Mouse (Mus musculus): ENCODE measurements around the gene Lrrc75b.
"Not testable (repeated sequence)": the region's sequence is repeated elsewhere in the genome, so short reads cannot be mapped to it uniquely, and the experiment has no call there.

Gene Lrrc75b

GRCm38 (mm10) chr10:75534216-75534615 lies 25.9 kb downstream of the Lrrc75b start:
- DNase-seq (ENCODE audit: low spot score) = no peak

DNA sequence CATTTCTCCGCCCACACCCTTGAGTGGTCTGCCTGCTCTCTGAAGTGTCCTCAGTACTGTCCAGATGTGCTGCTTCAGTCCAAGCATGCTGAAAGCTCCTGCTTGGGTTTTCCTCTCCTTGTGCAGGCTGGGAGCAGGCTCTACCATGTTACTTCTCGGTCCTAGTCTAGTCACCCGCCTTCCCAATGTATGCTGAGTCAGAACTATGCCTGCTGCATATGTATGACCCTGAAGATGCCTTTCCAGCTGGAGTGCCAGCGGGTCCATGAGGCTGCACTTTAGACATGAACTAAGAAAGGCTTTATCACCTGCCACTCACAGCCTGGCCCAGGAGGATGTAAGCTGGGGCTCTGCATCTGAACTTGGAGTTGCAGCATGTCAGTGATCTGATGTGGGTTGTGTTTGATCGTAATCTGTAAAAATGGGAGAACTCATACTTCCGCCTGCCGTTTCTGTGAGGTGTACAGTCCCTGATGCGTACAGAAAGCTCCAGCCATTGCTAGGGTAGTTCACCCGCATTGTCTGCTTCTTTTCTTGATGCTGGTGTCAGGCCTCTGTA lies 28.5 kb downstream of the Lrrc75b start:
- no peak for DNase-seq (ENCODE audit: low spot score)

GRCm38 (mm10) chr10:75530322-75530721 lies 29.8 kb downstream of the Lrrc75b start:
- no peak for DNase-seq (ENCODE audit: low spot score)

DNA sequence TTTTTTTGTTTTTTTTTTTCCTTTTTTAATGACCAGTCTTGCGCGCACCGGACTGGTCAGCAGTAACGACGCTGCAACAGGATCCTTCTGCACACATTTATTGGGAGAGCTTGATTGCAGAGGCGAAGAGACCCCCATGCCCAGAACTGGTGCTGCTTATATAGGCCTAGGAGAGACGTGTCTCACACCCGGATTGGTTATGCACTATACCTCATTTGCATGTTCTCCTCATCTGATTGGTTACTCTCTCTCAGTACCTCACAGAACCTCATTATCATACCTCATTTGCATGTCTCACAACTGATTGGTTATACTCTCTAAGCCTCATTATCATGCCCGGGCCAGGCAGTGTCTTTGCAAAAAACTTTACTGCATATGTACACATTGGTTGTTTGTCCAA lies 34.7 kb downstream of the Lrrc75b start:
- not testable (repeated sequence) for DNase-seq (ENCODE audit: low spot score)

GRCm38 (mm10) chr10:75521643-75522042 lies 38.5 kb downstream of the Lrrc75b start:
- no peak for DNase-seq (ENCODE audit: low spot score)

DNA sequence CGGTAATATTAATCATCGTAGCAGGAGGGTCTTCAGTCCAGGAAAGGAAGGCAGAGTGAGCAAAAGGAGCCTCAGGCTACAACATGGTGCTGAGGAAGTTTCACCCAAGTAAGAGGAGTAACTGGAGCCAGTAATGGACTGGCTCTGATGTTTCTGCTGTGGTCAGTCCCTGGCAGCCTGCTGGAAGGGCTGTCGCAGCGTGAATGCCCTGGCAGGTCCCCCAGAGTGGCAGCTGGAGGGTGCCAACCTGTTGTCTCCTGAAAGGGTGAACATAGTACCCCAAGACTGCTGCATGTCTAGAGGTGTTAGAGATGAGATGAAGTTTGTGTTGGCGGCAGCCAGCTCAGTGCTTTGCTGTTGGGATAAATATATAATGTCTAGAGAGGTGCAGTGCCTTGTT lies 39.5 kb downstream of the Lrrc75b start:
- no peak for DNase-seq (ENCODE audit: low spot score)

- peak; percentile 97 for DNase-seq (ENCODE audit: low spot score)
These were observed 42.4 kb downstream of the Lrrc75b start, which contains the start of gene Gucd1 for GRCm38 (mm10) chr10:75517758-75518143. Gene Gucd1, minus strand, starts transcription at chr10:75517972.

DNA sequence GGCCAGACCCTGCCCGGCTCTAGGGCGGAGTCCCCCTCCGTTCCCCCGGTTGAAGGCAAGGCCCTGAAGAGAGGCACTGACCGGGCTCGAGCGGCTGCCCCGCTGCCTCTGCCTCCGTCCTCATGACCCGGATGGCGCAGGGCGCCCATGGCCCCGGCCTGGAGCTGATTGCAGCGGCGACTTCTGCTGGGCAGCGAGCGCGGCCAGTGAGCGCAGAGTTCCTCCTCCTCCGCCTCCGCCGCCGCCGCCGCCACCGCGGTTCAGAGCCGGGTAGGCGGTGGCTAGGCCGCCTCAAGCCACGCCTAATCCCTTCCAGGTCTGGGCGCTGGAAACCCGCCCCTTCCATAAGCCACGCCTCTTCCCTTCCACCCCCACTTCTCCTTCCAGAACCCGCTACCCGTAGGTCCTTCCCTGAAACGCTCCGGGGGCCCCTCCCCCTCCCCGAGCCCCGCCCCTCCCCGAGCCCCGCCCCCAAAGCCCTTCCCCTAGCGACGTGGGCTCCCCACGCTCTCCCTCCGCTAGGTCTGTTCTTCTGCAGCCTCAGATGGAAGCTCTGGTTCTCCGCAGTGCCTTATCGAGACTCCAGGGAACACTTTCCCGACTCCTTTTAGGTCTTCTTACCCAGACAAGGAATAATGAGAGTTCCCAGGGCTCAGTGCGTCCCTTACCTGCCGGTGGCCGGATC lies 42.9 kb downstream of the Lrrc75b start, which contains the start of gene Snrpd3:
Snrpd3 (plus strand) TSS at position 479 of the 685 bp plus-strand sequence.
- DNase-seq (ENCODE audit: low spot score) = peak; percentile 98

DNA sequence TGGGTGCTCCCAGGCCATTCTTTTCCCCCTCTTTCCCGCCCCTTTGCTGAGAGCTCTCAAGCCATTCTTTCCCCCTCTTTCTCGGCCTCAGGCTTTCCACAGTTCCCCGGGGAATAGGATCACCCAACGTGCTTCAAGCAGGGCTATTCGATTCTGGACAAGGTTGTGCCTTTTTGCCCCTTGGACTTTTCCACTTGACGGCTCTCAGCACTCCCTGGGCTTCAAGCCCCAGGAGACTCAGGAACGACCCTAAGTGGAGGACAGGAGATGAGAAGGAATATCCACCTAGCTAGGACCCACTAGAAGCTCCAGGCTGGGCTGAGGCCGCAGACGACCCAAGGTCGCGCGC lies 43.4 kb downstream of the Lrrc75b start:
- DNase-seq (ENCODE audit: low spot score) = no peak

DNA sequence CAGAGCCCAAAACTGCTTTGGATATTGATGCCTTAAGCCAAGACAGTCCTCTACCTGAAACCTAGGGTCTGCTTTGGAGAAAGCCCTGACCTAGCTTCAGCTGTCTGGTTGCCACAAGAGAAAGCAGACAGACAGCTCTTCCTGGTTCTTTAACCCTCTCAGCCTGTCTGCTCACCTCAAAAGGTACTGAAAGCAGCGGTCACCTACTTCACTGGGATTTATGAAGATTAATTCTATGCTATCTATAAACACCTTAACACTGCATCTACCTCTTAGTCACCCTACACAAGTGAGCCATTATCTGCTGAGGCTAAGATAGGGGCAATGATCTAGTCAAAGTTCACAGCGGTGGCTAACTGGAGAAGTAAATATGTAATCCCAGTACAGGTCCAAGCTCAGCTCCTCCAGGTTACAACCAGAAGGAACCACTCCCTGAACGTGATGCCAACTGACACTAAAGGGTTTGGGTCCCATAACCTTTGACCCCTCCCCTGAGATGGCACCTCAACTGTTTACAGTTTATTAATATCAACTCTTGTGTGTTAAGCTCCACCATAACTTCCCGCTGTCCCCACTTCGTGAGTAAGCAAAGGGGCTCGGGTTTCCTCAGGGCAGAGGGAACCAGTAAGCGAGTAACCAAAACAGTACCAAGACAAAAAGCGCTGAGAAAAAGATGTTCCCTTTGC lies 43.9 kb downstream of the Lrrc75b start:
- DNase-seq (ENCODE audit: low spot score) = no peak

DNA sequence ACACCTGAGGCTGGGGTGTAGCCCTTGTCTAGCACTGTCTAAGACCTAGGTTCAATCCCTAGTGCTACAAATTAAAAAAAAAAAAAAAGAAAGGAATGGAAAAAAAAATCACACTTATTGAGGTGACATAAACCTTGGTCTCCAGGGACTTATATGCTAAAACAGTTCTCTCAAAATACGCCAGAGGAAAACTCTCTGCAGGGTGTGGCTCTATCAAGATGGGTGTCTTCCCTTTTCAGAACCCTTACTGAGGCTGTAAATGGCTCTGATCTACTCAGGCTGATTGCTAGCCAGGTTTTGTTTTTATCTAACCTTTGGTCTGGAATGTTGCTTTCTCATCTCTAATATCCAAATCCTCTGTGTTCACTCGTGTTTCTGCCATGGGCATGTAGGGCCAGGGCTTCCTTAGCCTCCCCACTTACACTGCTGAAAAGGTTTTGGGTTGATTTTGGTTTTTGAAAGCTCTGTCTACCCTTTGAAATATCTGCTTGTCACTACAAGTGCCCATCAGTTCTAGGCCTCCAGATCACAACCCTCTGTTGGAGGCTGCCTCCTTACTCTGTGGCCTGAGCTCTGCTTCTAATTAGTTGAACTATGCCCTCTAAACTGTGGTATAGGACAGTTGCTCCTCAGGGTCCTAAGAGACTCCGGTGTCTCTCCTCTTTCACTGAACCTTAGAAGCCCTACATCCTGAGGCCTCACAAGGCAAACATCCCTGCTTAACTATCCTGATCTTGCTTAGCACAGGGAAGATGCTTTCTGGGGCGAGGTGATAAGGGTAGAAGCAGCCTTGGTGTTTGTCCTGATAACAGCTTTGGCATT lies 44.7 kb downstream of the Lrrc75b start:
- DNase-seq (ENCODE audit: low spot score) = no peak

GRCm38 (mm10) chr10:75514361-75514760 lies 45.8 kb downstream of the Lrrc75b start:
- no peak for DNase-seq (ENCODE audit: low spot score)

- no peak for DNase-seq (ENCODE audit: low spot score)
These were observed 46.6 kb downstream of the Lrrc75b start for GRCm38 (mm10) chr10:75513306-75514067.

DNA sequence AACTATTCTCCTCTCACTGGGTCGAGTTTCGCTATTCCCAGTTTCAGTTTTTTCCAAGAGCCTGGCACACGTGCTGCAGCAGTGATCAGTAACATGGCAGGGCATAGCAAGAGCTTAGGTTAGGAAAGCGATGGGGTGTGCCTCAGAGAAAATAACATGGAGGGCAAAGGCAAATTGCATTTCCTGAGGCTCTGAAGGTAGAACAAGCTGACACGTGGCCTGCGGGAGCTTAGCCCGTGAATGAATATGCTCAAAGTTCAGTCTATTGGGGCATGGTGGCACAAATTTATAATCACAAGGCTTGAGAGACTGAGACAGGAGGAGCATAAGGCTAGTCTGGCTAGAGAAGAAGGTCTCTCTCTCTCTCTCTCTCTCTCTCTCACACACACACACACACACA lies 47.3 kb downstream of the Lrrc75b start:
- DNase-seq (ENCODE audit: low spot score) = no peak

DNA sequence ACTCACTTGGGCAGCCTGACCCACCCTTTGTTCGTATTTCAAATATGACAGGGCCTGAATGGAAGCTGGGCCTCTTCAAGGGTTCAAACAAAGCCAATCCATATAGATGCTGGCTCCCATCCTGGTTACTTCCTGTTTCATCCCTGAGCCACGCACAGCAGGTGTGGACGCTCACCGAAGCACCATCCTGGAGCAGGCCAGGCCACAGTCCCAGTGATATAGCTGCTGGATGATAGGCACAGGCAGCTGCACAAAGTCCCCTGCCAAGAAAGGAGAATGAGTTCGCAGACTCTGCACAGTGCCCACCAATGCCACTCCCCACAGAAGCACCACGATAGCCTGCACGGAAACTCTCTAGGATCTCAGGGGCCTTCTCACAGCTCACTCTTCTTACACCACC lies 48.2 kb downstream of the Lrrc75b start:
- DNase-seq (ENCODE audit: low spot score) = no peak

GRCm38 (mm10) chr10:75511060-75511459 lies 49.1 kb downstream of the Lrrc75b start:
- DNase-seq (ENCODE audit: low spot score) = no peak

GRCm38 (mm10) chr10:75510446-75510845 lies 49.7 kb downstream of the Lrrc75b start:
- no peak for DNase-seq (ENCODE audit: low spot score)

GRCm38 (mm10) chr10:75505928-75506327 lies 54.2 kb downstream of the Lrrc75b start:
- DNase-seq (ENCODE audit: low spot score) = not testable (repeated sequence)

- no peak for DNase-seq (ENCODE audit: low spot score)
These were observed 55.0 kb downstream of the Lrrc75b start for GRCm38 (mm10) chr10:75505130-75505495.

- peak; percentile 42 for DNase-seq (ENCODE audit: low spot score)
These were observed 55.6 kb downstream of the Lrrc75b start for GRCm38 (mm10) chr10:75504234-75505129.

GRCm38 (mm10) chr10:75503692-75504091 lies 56.4 kb downstream of the Lrrc75b start:
- DNase-seq (ENCODE audit: low spot score) = no peak
